Mouse (Mus musculus) right cerebral cortex, postnatal 10 days (tissue): ENCODE results near the gene Ebi3.

Experiments used
- DNase-seq, 2 experiments: peaks; one replicate each; pipeline ENCODE4 v3.0.0; 2021; ENCODE audit warnings: low spot score in 2 of 2

Gene Ebi3

DNA sequence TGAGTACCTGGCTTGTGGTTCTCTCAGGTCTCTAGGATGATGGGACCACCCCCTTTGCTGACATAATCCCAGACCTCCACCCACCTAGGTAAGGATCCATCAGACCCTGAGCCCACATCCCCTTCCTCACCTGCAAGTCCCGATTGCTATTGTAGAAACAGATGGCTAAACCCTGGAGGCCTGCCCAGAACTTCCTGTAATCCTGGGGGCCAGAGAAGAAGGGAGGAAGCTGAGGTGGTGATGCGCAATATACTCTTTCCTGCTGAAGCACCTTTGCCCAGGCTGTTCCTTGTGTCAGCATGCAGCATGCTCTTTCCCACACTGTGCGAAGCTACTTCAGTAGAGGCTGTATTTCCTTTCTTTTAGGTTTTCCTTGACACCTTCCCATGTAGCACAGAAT is 50.6 kb downstream of the Ebi3 start:
- DNase-seq: no peak

DNA sequence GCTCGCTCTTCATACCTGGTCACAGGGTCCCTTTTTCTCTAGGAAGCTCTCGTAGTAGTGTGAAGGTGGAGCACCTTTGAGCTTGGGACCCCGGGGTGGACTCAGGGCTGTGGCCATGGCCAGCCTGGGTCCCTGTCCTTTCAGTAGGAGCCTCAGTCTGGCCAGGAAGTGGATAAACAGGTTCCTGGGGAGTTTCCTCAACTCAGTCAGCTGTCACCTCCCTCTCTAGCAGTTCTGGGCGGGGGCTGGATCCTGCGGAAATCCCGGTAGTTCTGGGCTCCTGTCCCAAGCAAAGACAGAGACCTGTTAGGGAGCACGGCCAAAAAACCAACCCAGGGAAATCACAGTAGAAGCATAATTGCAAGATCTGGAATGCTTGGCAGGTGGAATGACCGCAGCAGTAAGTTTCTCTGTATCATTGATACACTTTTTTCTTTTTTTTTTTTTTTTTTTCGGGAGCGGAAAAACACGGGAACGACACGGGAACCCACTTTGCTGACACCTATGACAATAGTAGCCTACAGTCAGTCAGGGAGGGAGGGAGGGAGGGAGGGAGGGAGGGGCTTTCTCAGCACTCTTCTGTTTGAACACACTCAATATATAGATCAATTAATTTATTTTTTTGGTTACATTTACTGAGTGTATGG is 53.1 kb downstream of the Ebi3 start, which contains the start of the genes Stap2 and Mpnd:
Gene Stap2, minus strand, starts transcription at position 170 of the 647 bp plus-strand sequence.
Gene Mpnd, plus strand, starts transcription at position 297 of the 647 bp plus-strand sequence.
- no peak for DNase-seq
